Mouse (Mus musculus) megakaryocyte, embryonic 14.5 days (primary cell): ENCODE measurements around the gene Aurkb.

Experiments
- FLI1 ChIP-seq: IDR thresholded peaks from 2 replicates; pipeline ENCODE4 v1.6.1; 2012; ENCODE audit warnings: low read length, inconsistent platforms, mixed read lengths
- GATA1 ChIP-seq: IDR thresholded peaks from 3 replicates; pipeline ENCODE4 v1.6.1; 2012; ENCODE audit warnings: mixed read lengths, low read length, inconsistent platforms, borderline replicate concordance

DNA sequence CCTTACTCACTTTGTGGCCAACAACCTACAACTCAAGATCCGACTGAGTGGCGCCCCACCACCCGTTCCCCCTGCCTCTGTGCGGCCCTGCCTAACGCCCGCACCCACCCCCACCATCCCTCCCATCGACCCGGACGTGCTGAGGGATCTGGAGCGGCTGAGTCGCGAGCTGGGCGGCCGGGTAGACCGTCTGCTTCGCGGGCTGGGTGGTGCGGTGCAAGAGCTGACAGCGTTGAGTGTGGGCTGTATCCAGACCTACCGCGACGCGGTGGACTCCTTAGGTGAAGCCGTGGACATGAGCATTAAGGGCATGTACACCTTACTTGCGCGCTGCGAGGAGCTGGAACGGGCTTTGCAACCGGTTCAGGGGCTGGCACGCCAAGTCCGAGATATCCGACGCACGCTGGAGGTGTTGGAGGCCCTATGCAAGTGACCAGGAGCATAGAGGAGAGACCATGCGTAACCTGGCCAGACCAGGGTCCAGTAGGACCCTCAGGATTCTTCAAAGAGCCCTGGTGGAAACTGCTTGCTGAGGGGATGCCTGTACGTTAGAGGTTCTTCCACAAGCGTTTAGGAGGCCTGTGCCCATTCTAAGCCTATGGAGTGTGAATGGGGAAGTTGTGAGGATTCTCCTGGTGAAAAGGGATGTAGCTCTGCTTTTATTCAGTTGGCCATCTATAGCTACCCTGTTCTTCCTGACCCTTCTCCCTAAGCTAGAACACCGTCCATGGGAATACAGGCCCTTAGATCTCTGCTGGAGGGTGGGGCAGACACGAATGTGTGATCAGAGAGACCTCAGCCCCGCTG lies 15.2 kb downstream of the Aurkb start:
- TF ChIP-seq GATA1: no peak
- TF ChIP-seq FLI1: no peak
